Mouse (Mus musculus) kidney, embryonic 15.5 days (tissue): ENCODE data around the gene Pdhb. TPM values are rescaled to one million over a fixed set of nuclear protein-coding genes. Genes with fewer than 3 reads are reported as not detected.

Experiments
- ATAC-seq: fragments of 200-750 bp; cut with Nextera tagmentation; replicated peaks from 2 replicates; pipeline ENCODE4 v1.8.0; 2017; ENCODE audit warnings: moderate TSS enrichment; ENCODE audit not compliant: low FRiP score
- H3K27ac ChIP-seq: fragments of 300-500 bp; sonication (generic); 2 replicates; pipeline ENCODE4 v1.5.1; 2015; ENCODE audit warnings: mild to moderate bottlenecking, inconsistent platforms
- H3K27me3 ChIP-seq: fragments of 300-500 bp; sonication (generic); 2 replicates; pipeline ENCODE4 v1.6.1; 2015; ENCODE audit warnings: inconsistent platforms
- H3K36me3 ChIP-seq: fragments of 300-500 bp; sonication (generic); 2 replicates; pipeline ENCODE4 v1.6.1; 2015; ENCODE audit warnings: inconsistent platforms
- H3K4me1 ChIP-seq: fragments of 300-500 bp; sonication (generic); 2 replicates; pipeline ENCODE4 v1.6.1; 2015; ENCODE audit warnings: inconsistent platforms
- H3K4me2 ChIP-seq: fragments of 300-500 bp; sonication (generic); 2 replicates; pipeline ENCODE4 v1.6.1; 2015; ENCODE audit warnings: moderate library complexity, mild to moderate bottlenecking, inconsistent platforms
- H3K4me3 ChIP-seq: fragments of 300-500 bp; sonication (generic); replicated peaks from 2 replicates; pipeline ENCODE4 v1.5.1; 2015; ENCODE audit warnings: mild to moderate bottlenecking, inconsistent platforms
- H3K9ac ChIP-seq: fragments of 300-500 bp; sonication (generic); 2 replicates; pipeline ENCODE4 v1.6.1; 2015; ENCODE audit warnings: mild to moderate bottlenecking, inconsistent platforms
- H3K9me3 ChIP-seq: fragments of 300-500 bp; sonication (generic); replicated peaks from 2 replicates; pipeline ENCODE4 v1.6.1; 2016; ENCODE audit warnings: inconsistent platforms
- WGBS: fragments of 180-500 bp; shearing (Covaris S2); methylation state at CpG from one replicate; pipeline ENCODE4 v1.1.7; 2015; ENCODE audit warnings: mixed read lengths; 5-methylcytosine and 5-hydroxymethylcytosine counted together
- polyA plus RNA-seq: library from polyadenylated mRNA; unstranded; fragments of >200 nt; fragmentation: Nextera tagmentation; extraction: Ambion mirVana; gene quantifications from 2 replicates; pipeline ENCODE4 v1.2.1, GENCODE M21; 2015

Gene Pdhb
- polyA plus RNA-seq, 1 experiment from 2014 or later: 235 TPM

DNA sequence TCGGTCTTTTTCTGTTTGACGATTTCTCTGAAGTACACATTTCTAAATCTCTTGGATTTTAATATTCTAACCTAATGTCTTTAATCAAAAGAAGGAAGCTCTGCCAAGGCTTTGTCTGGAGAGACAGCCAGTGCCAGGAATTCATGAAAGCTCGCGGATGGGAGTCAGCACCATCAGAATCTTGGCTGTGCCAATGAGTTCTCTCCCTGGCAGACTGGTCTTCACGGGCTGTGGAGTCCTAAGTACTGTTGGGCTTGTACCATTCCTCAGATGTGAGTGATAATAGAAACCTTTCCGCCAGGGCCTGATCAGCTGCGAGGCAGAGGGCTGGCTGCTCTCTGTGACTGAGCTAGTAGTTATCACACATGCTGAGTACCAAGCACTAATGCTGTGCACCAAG lies 49.7 kb downstream of the Pdhb start:
- no peaks in the 10 kb centered on the region for H3K4me1 ChIP-seq
- no peak overlapping the region for H3K27ac ChIP-seq
- WGBS: 87% methylated on average over 7 of the region's 7 CpGs
- H3K9me3 ChIP-seq: no peaks in the 10 kb centered on the region
- H3K36me3 ChIP-seq: peaks cover 24% of the 10 kb centered on the region; the same call in 1 of the 2 replicates
- H3K27me3 ChIP-seq: no peaks in the 10 kb centered on the region
- no peak overlapping the region for H3K4me3 ChIP-seq
- no peak overlapping the region for H3K4me2 ChIP-seq
- no peak for ATAC-seq
- H3K9ac ChIP-seq: no peak overlapping the region

DNA sequence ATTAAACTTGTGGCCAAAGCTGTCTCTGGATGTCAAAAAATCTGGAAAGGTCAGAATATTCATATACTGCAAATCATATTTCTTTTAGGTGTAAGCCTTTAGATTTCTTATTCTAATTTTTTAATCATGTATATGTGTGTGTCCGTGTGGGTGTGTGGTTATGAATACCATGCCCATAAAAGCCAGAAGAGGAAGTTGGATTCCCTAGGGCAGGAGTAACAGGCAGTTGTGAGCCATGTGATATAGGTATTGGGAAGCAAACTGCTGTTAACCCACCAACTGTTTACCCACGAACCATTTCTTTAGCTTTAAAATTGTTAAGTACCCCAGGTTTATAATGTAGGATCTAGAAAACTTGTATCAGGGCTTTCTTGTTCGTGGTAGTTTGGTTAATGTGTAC lies 52.9 kb downstream of the Pdhb start:
- Histone ChIP-seq H3K36me3 (peaks cover 16% of the 10 kb centered on the region; the same call in 1 of the 2 replicates), H3K4me1 (no peaks in the 10 kb centered on the region), H3K4me3 (no peak overlapping the region), H3K9ac (no peak overlapping the region), H3K27ac (no peak overlapping the region), H3K4me2 (no peak overlapping the region), H3K27me3 (no peaks in the 10 kb centered on the region), H3K9me3 (no peaks in the 10 kb centered on the region)
- WGBS: 82% methylated on average over 3 of the region's 3 CpGs
- no peak for ATAC-seq

DNA sequence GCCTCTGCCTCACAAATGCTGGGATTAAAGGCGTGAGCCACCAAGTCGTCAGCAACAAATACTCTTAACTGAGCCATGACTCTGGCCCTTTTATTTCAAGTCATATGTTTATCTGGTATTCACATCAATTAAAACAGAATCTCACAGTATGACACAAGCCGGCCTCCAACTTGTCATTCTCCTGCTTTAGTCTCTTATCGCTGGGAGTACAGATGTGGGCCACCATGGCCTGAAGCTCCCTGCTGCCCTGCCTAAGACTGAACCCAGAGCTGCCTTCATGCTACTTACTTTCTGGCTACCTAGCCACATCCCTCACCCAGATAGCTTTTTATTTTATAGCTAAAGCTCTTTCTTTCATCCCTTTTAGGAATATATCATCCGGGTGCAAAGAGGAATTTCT lies 53.4 kb downstream of the Pdhb start:
- WGBS: 86% methylated on average over 5 of the region's 5 CpGs
- ATAC-seq: no peak
- no peak overlapping the region for H3K9ac ChIP-seq

DNA sequence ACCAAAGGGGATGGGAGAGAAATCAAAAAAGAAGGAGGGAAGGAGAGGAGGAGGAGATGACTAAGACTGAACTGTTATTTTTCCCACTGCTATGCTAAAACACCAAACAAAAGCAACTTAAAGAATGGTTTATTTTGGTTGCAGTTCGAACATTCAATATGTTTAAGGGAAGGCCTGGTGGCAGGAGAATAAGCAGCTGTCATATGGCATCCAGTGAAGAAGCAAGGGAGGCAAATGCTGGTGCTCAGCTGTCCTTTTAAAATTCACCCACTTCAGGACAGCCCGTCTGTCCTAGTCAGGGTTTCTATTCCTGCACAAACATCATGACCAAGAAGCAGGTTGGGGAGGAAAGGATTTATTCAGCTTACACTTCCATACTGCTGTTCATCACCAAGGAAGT lies 55.5 kb downstream of the Pdhb start:
- Histone ChIP-seq H3K4me2 (no peak overlapping the region), H3K9ac (no peak overlapping the region), H3K27me3 (no peaks in the 10 kb centered on the region), H3K36me3 (0 out of 2 replicates have a peak, but pooled peaks cover 3% of the 10 kb centered on the region), H3K9me3 (no peaks in the 10 kb centered on the region), H3K27ac (no peak overlapping the region), H3K4me3 (no peak overlapping the region), H3K4me1 (0 out of 2 replicates have a peak, but pooled peaks cover 2% of the 10 kb centered on the region)
- ATAC-seq: no peak
- 77% methylated on average over 2 of the region's 2 CpGs for WGBS

More for the DNA sequence above, 53.4 kb downstream of the Pdhb start:
- H3K4me2 ChIP-seq: no peak overlapping the region
- H3K9me3 ChIP-seq: no peaks in the 10 kb centered on the region
- no peak overlapping the region for H3K27ac ChIP-seq
- H3K36me3 ChIP-seq: peaks cover 16% of the 10 kb centered on the region; the same call in 1 of the 2 replicates
- no peaks in the 10 kb centered on the region for H3K27me3 ChIP-seq
- H3K4me3 ChIP-seq: no peak overlapping the region
- no peaks in the 10 kb centered on the region for H3K4me1 ChIP-seq

Other genes starting within 250 kb of the Pdhb start
- not detected in 2 replicates for gene Gm45521, start 215.7 kb downstream of the Pdhb start, polyA plus RNA-seq
- 0.29 and 0.30 TPM in 2 replicates for gene Dnase1l3, start 178.5 kb downstream of the Pdhb start, polyA plus RNA-seq
- gene Abhd6, start 170.1 kb downstream of the Pdhb start, polyA plus RNA-seq: 24.7 and 26.6 TPM in 2 replicates
- gene Rpp14, start 92.7 kb downstream of the Pdhb start, polyA plus RNA-seq: 53.0 and 55.5 TPM in 2 replicates
- gene Pxk, start 74.8 kb downstream of the Pdhb start, polyA plus RNA-seq: 33.7 and 35.1 TPM in 2 replicates
- 9.0 and 9.3 TPM in 2 replicates for gene Kctd6, start 41.1 kb upstream of the Pdhb start, polyA plus RNA-seq
- gene Acox2, start 86.3 kb upstream of the Pdhb start, polyA plus RNA-seq: 0.94 and 1.1 TPM in 2 replicates
- 5.7 and 6.0 TPM in 2 replicates for gene Fam107a, start 145.0 kb upstream of the Pdhb start, polyA plus RNA-seq
- gene Oit1, start 205.7 kb upstream of the Pdhb start, polyA plus RNA-seq: 1.3 and 5.1 TPM in 2 replicates